27 mouse cellular contexts compared by ENCODE assay signal in genomic region chr17:36851627-36852026, GRCm38 (mm10). TPM values are rescaled to one million over a fixed set of nuclear protein-coding genes. Genes with fewer than 3 reads are reported as not detected.
DNase-seq lines count a peak whose midpoint lies in the region; ATAC-seq and TF ChIP-seq lines count a peak whose summit lies in the region.
"Had no signal": no experiment of that assay in that cellular context is flagged by ENCODE, and none has a peak within 500 bp of the region (broad histone marks: within the 10 kb centered on the region; RNA-seq: fewer than 3 reads in every experiment).

No protein-coding gene starts in this region.

- H3K36me3 ChIP-seq in liver, embryonic 14.5 days (replicated peaks; ENCODE audit: control insufficient read depth, insufficient read depth, low read depth), result peaks cover 3% of the 10 kb centered on the region

- ATAC-seq in liver, embryonic 14.5 days (ENCODE audit: insufficient read depth), result peak; percentile 37; the same call in 1 of the 2 replicates
- ATAC-seq in megakaryocyte-erythroid progenitor cell, adult 5-6 weeks (replicated peaks; ENCODE audit: low FRiP score, low TSS enrichment, poor library complexity, severe bottlenecking), result 0 out of 2 replicates have a peak, but pooled peaks have one; percentile 39
- ATAC-seq: activated CD4-positive, CD25-positive, alpha-beta regulatory T cell, adult 4 months; forebrain, embryonic 13.5 days; forebrain, postnatal 0 days; Patski had no signal

- no peak overlapping the region for H3K4me3 ChIP-seq in liver, embryonic 14.5 days (ENCODE audit: insufficient read depth in 1 of 2, low read depth in 2 of 2, low read length in 2 of 2)
- H3K4me3 ChIP-seq: embryonic facial prominence, embryonic 13.5 days; forebrain, embryonic 13.5 days; heart, embryonic 10.5 days; heart, embryonic 15.5 days; hindbrain, embryonic 10.5 days had no signal

- 0 out of 4 replicates have a peak, but pooled peaks cover 0 to 3% of the 10 kb centered on the region in 2 experiments for H3K4me1 ChIP-seq in liver, embryonic 14.5 days (replicated peaks; ENCODE audit: control insufficient read depth in 2 of 2, insufficient read depth in 2 of 2, low read length in 1 of 2)
- H3K4me1 ChIP-seq: embryonic facial prominence, embryonic 13.5 days; hindbrain, embryonic 10.5 days had no signal

- TF ChIP-seq EP300 in liver, embryonic 14.5 days (IDR thresholded peaks at IDR 0.05; ENCODE audit: low read depth), result no peak

- no peak for DNase-seq in liver, embryonic 14.5 days (ENCODE audit: low read depth in 3 of 3, low spot score in 3 of 3)
- no peak for DNase-seq in liver
- peak; percentile 73 for DNase-seq in testis, postnatal 14 days (ENCODE audit: low spot score)
- no peak for DNase-seq in testis, postnatal 10 days (ENCODE audit: low spot score)
- DNase-seq in cerebellum, adult 9-10 months, result no peak
- DNase-seq in layer of hippocampus, postnatal 10 days (ENCODE audit: low spot score in 2 of 2), result no peak
- DNase-seq: adrenal gland, postnatal 14 days; cerebellum, adult 11-12 months; cerebellum, adult 9-11 months; cerebellum, postnatal 36 days; forebrain, postnatal 0 days; gastrocnemius, postnatal 36 days; heart, adult 18-20 months had no signal

- WGBS in liver, embryonic 14.5 days (ENCODE audit: insufficient replicate concordance), result 31% methylated on average over 5 of the region's 5 CpGs

- no peak overlapping the region for H3K27ac ChIP-seq in liver, embryonic 14.5 days
- H3K27ac ChIP-seq: embryonic facial prominence, embryonic 13.5 days; forebrain, embryonic 13.5 days; heart, embryonic 10.5 days; heart, embryonic 15.5 days; hindbrain, embryonic 10.5 days; hindbrain, embryonic 14.5 days had no signal

- no peak overlapping the region for H3K9ac ChIP-seq in liver, embryonic 14.5 days (replicated peaks)
- H3K9ac ChIP-seq: embryonic facial prominence, embryonic 13.5 days; forebrain, embryonic 13.5 days; forebrain, postnatal 0 days; heart, embryonic 15.5 days; hindbrain, embryonic 14.5 days had no signal

- no peak for TF ChIP-seq CTCF in liver, embryonic 14.5 days (IDR thresholded peaks at IDR 0.05; ENCODE audit: low read depth)

- H3K27me3 ChIP-seq in liver, embryonic 14.5 days (ENCODE audit: control insufficient read depth, insufficient read depth, low read length), result no peaks in the 10 kb centered on the region
- H3K27me3 ChIP-seq: embryonic facial prominence, embryonic 13.5 days; forebrain, embryonic 13.5 days; heart, embryonic 15.5 days; Patski had no signal

- H3K9me3 ChIP-seq in liver, embryonic 14.5 days (ENCODE audit: control insufficient read depth, low read length), result no peaks in the 10 kb centered on the region
- H3K9me3 ChIP-seq: embryonic facial prominence, embryonic 13.5 days; forebrain, embryonic 13.5 days; heart, embryonic 10.5 days; heart, embryonic 15.5 days; hindbrain, embryonic 10.5 days had no signal

- H3K4me2 ChIP-seq in liver, embryonic 14.5 days (ENCODE audit: low read depth), result no peak overlapping the region
- H3K4me2 ChIP-seq: embryonic facial prominence, embryonic 13.5 days; forebrain, embryonic 13.5 days; heart, embryonic 15.5 days; hindbrain, embryonic 14.5 days had no signal

RNA-seq across cellular contexts. Expression of gene Trim26, which starts 14.7 kb away (rescaled TPM):
- polyA plus RNA-seq in liver, embryonic 14.5 days (2012; rRNA removed), result 6.6 and 8.6 TPM in 2 replicates
- polyA plus RNA-seq in liver, embryonic 14.5 days (2014; fragmentation: Nextera tagmentation; extraction: Ambion mirVana), result 6.7 and 7.9 TPM in 2 replicates
- 13.0 and 13.6 TPM in 2 replicates for total RNA-seq in megakaryocyte-erythroid progenitor cell, adult 5-6 weeks (2014; fragmentation: Nextera tagmentation)
- total RNA-seq in megakaryocyte-erythroid progenitor cell, adult 5-6 weeks (2017), result 7.7 and 9.3 TPM in 2 replicates
- 10 to 100 TPM; 22.7 to 28.8 TPM for total RNA-seq in layer of hippocampus, postnatal 10 days (2021)

RNA-seq across cellular contexts. Expression of gene Trim15, which starts 15.4 kb away (rescaled TPM):
- 0.15 and 0.26 TPM in 2 replicates for polyA plus RNA-seq in liver, embryonic 14.5 days (2012; rRNA removed)
- 0.20 and 0.32 TPM in 2 replicates for polyA plus RNA-seq in liver, embryonic 14.5 days (2014; fragmentation: Nextera tagmentation; extraction: Ambion mirVana)
- total RNA-seq in megakaryocyte-erythroid progenitor cell, adult 5-6 weeks (2014; fragmentation: Nextera tagmentation), result not detected in 2 replicates
- total RNA-seq in megakaryocyte-erythroid progenitor cell, adult 5-6 weeks (2017), result not detected in 2 replicates
- not detected for total RNA-seq in layer of hippocampus, postnatal 10 days (2021)
- total RNA-seq: adrenal gland, adult 18-20 months; adrenal gland, postnatal 14 days; gastrocnemius, adult 8-10 months; gastrocnemius, postnatal 36 days; heart, adult 18-20 months; heart, postnatal 25 days; MEL had no signal
- polyA plus RNA-seq: activated CD4-positive, CD25-positive, alpha-beta regulatory T cell, adult 4 months; heart, embryonic 10.5 days had no signal

RNA-seq across cellular contexts. Expression of gene Trim10, which starts 17.7 kb away (rescaled TPM):
- polyA plus RNA-seq in liver, embryonic 14.5 days (2012; rRNA removed), result 82.4 and 114 TPM in 2 replicates
- 251 and 278 TPM in 2 replicates for polyA plus RNA-seq in liver, embryonic 14.5 days (2014; fragmentation: Nextera tagmentation; extraction: Ambion mirVana)
- 7.5 and 9.6 TPM in 2 replicates for total RNA-seq in megakaryocyte-erythroid progenitor cell, adult 5-6 weeks (2014; fragmentation: Nextera tagmentation)
- total RNA-seq in megakaryocyte-erythroid progenitor cell, adult 5-6 weeks (2017), result 13.8 and 24.1 TPM in 2 replicates
- under 1 TPM in 1 of 2 experiments, not detected in 1; 0.16 TPM for total RNA-seq in layer of hippocampus, postnatal 10 days (2021)
- total RNA-seq: forebrain, postnatal 0 days; gastrocnemius, adult 8-10 months; gastrocnemius, postnatal 36 days had no signal
- polyA plus RNA-seq: C2C12 had no signal

RNA-seq across cellular contexts. Expression of gene Trim40, which starts 38.3 kb away (rescaled TPM):
- not detected in 2 replicates for polyA plus RNA-seq in liver, embryonic 14.5 days (2012; rRNA removed)
- not detected in 2 replicates for polyA plus RNA-seq in liver, embryonic 14.5 days (2014; fragmentation: Nextera tagmentation; extraction: Ambion mirVana)
- not detected in 2 replicates for total RNA-seq in megakaryocyte-erythroid progenitor cell, adult 5-6 weeks (2014; fragmentation: Nextera tagmentation)
- total RNA-seq in megakaryocyte-erythroid progenitor cell, adult 5-6 weeks (2017), result not detected in 2 replicates
- not detected for total RNA-seq in layer of hippocampus, postnatal 10 days (2021)
- total RNA-seq: adrenal gland, postnatal 14 days; gastrocnemius, adult 8-10 months; gastrocnemius, postnatal 36 days; heart, adult 18-20 months; heart, postnatal 25 days had no signal
- polyA plus RNA-seq: activated CD4-positive, CD25-positive, alpha-beta regulatory T cell, adult 4 months; C2C12; embryonic facial prominence, embryonic 13.5 days; forebrain, embryonic 13.5 days; heart, embryonic 10.5 days; heart, embryonic 15.5 days; hindbrain, embryonic 10.5 days; hindbrain, embryonic 14.5 days; Patski had no signal

RNA-seq across cellular contexts. Expression of gene H2-M10.6, which starts 39.7 kb away (rescaled TPM):
- polyA plus RNA-seq in liver, embryonic 14.5 days (2012; rRNA removed), result not detected in 2 replicates
- polyA plus RNA-seq in liver, embryonic 14.5 days (2014; fragmentation: Nextera tagmentation; extraction: Ambion mirVana), result not detected in 2 replicates
- total RNA-seq in megakaryocyte-erythroid progenitor cell, adult 5-6 weeks (2014; fragmentation: Nextera tagmentation), result not detected in 2 replicates
- not detected in 2 replicates for total RNA-seq in megakaryocyte-erythroid progenitor cell, adult 5-6 weeks (2017)
- not detected for total RNA-seq in layer of hippocampus, postnatal 10 days (2021)
- total RNA-seq: adrenal gland, adult 18-20 months; adrenal gland, postnatal 14 days; forebrain, postnatal 0 days; gastrocnemius, adult 8-10 months; gastrocnemius, postnatal 36 days; heart, adult 18-20 months; heart, postnatal 25 days; MEL had no signal
- polyA plus RNA-seq: activated CD4-positive, CD25-positive, alpha-beta regulatory T cell, adult 4 months; C2C12; embryonic facial prominence, embryonic 13.5 days; forebrain, embryonic 13.5 days; forebrain, postnatal 0 days; heart, embryonic 10.5 days; heart, embryonic 15.5 days; hindbrain, embryonic 10.5 days; hindbrain, embryonic 14.5 days; Patski had no signal

Comparison
In these comparisons a context has a peak if more than half of its experiments do, and no peak if none do; other contexts are left out.
1. RNA of gene Trim10, which starts 17.7 kb away (total RNA-seq): 7.5 to 24.1 TPM in megakaryocyte-erythroid progenitor cell, adult 5-6 weeks; 0.16 TPM in layer of hippocampus, postnatal 10 days; every median in the first group is over 4 times any median in the second.